Mouse (Mus musculus): ENCODE measurements at regions not wholly inside any gene's neighbourhood (a gene's known extent, or its start where the extent isn't known, plus 50 kb on each side); places are given as distances from the start of the nearest gene placed in this dataset.

- ATAC-seq (ENCODE audit: insufficient number of reproducible peaks, low FRiP score, low TSS enrichment) = no peak
Measured at GRCm38 (mm10) chr17:22795213-22795612, 71.7 kb downstream of the Zfp945 start.

- ATAC-seq (ENCODE audit: insufficient number of reproducible peaks, low FRiP score, low TSS enrichment) = no peak
Measured at GRCm38 (mm10) chr17:22784481-22784880, 82.5 kb downstream of the Zfp945 start.

- no peak for ATAC-seq (ENCODE audit: insufficient number of reproducible peaks, low FRiP score, low TSS enrichment)
Measured at GRCm38 (mm10) chr17:22745736-22746135, 121.2 kb downstream of the Zfp945 start.

GRCm38 (mm10) chr17:22739581-22740178, 127.3 kb downstream of the Zfp945 start:
- ATAC-seq (ENCODE audit: insufficient number of reproducible peaks, low FRiP score, low TSS enrichment) = peak; percentile 81

- no peak for ATAC-seq (ENCODE audit: insufficient number of reproducible peaks, low FRiP score, low TSS enrichment)
Measured at GRCm38 (mm10) chr17:22739173-22739572, 127.8 kb downstream of the Zfp945 start.

- no peak for ATAC-seq (ENCODE audit: insufficient number of reproducible peaks, low FRiP score, low TSS enrichment)
Measured at GRCm38 (mm10) chr17:22736360-22736759, 130.6 kb downstream of the Zfp945 start.
